Mouse (Mus musculus): ENCODE data around the gene Pcnx.

Pcnx gene

GRCm38 (mm10) chr12:81859351-81860307 lies at the start of gene Pcnx:
Gene Pcnx (plus strand): TSS chr12:81860023.
- DNase-seq = peak; percentile 94

DNA sequence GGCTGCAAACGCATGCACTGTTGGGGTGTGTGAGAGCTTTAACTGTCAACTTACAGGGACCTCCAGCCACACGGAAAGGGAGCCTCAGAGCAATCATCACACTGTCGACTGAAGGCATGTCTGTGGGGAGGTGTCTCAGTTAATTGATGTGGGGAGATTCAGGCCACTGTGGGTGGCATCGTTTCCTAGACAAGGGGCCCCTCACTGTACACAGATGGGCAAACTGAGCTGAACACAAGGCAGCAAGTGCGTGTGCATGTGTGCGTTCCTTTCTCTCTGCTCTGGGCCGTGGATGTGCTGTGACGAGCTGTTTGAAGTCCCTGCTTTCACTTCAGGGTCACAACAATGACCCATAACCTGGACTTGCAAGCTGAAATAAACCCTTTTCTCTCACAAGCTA lies 49.4 kb upstream of the Pcnx start:
- no peak for DNase-seq

GRCm38 (mm10) chr12:81814742-81815141 lies 45.1 kb upstream of the Pcnx start:
- DNase-seq = no peak

GRCm38 (mm10) chr12:81816330-81817125 lies 43.3 kb upstream of the Pcnx start:
- DNase-seq = peak; percentile 16

DNA sequence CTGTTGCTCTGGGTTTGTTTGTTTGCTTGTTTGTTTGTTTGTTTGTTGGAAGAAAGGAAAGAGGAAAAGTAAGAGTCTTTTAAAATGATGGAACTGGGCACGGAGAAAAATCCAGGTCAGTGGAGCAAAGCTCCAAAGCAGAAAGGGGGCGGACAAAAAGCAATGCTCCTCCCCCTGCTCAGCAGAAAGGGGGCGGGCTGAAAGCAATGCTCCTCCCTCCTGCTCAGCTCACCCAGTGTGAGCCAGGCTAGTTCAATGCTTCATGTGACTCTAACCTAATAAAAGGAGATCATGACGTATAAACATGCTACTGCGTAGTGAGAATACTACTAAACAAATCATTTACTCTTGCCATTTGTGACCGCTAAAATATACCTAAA lies 42.7 kb upstream of the Pcnx start:
- DNase-seq = no peak

DNA sequence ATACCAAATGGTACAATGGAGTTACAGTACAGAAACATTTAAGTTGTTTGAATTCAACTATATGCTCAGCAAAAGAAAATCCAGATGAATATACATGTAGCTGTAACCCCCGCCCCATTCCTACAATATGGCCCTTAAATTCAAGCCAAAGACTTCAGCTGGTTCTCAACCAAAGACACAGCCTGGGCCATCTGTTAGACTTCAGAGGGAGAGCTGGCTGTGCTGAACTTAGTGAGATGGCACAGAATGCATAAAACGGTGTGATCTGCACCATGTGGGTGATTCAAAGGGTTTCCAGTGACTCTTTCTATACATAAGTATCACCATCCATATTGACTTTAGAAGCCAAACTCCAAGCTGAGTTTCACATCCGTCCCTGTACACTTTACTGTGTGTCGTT lies 39.1 kb upstream of the Pcnx start:
- DNase-seq = no peak

- no peak for DNase-seq
Observed at GRCm38 (mm10) chr12:81822176-81822575, 37.6 kb upstream of the Pcnx start.

- DNase-seq = no peak
Observed at GRCm38 (mm10) chr12:81822778-81823480, 36.9 kb upstream of the Pcnx start.

- no peak for DNase-seq
Observed at GRCm38 (mm10) chr12:81828355-81828754, 31.5 kb upstream of the Pcnx start.

- DNase-seq = no peak
Observed at GRCm38 (mm10) chr12:81832039-81832738, 27.6 kb upstream of the Pcnx start.

DNA sequence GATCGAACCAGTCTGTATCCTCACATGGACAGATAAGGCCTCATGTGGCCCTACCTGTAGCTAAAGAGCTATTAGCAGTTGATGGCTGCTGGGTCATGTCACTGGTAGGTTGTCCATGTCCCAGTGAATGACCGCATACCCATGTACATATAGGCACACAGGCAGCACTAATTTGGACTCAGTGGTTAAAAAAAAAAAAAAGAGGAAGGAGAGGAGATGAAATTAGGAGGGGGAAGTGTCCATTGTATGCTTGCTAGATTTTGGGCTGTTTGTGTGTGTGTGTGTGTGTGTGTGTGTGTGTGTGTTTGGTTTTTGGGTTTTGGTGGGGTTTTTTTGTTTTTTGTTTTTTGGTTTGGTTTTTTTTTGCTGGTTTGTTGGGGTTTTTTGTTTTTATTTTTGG lies 26.7 kb upstream of the Pcnx start:
- no peak for DNase-seq

GRCm38 (mm10) chr12:81836162-81836561 lies 23.7 kb upstream of the Pcnx start:
- peak; percentile 48 for DNase-seq

DNA sequence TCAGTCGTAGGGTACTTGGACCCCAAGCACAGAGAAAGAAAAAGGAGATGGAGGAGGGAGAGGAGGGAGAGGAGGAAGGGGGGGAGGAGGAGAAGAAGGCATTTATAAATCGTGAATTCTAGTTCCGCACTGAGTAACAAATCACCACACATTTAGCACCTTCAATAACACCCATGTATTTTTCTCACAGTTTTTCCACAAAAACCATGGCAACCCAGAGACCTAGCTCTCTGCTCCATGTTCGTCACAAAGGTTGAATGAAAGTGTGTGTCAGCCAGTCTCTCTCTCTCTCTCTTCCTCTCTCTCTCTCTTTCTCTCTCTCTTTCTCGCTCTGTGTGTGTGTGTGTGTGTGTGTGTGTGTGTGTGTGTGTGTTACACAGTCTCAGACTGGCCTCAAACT lies 22.4 kb upstream of the Pcnx start:
- DNase-seq = no peak

DNA sequence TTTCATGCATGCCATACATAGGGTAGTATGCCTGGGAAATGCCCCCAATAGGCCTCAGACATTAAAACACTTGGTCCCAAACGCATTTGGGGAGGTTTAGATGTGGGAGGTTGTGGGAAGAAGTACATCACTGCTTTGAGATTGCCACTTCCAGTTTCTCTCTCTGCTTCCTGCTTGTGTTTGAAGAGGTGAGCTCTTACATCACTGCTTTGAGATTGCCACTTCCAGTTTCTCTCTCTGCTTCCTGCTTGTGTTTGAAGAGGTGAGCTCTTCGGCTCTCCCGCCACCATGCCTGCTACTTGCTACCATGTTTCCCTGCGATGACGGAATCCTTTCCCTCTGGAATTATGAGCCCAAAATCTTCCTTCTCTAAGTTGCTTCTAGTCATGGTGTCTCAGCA lies 20.2 kb upstream of the Pcnx start:
- DNase-seq = no peak

- no peak for DNase-seq
Observed at GRCm38 (mm10) chr12:81841046-81841445, 18.8 kb upstream of the Pcnx start.

DNA sequence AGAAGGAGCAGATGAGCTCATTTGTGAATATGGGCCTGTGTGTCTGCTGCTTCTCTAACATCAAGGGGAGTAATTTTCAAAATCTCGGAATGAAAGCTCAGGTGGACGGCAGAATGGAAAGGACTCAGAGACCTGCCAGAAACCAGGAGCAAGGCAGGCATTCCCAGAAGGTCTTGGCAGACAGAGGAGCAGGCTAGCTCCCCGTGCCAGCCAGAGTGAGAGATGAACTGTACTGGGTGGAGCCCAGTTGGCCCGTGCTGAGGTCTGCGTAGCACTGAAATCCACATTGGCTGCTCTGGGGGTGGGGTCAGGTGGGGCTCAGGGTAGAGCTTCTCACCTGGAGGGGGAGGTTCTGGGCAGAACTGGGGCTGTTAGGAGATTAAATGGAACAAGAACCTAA lies 16.3 kb upstream of the Pcnx start:
- DNase-seq = no peak

GRCm38 (mm10) chr12:81844572-81844971 lies 15.3 kb upstream of the Pcnx start:
- DNase-seq = no peak

DNA sequence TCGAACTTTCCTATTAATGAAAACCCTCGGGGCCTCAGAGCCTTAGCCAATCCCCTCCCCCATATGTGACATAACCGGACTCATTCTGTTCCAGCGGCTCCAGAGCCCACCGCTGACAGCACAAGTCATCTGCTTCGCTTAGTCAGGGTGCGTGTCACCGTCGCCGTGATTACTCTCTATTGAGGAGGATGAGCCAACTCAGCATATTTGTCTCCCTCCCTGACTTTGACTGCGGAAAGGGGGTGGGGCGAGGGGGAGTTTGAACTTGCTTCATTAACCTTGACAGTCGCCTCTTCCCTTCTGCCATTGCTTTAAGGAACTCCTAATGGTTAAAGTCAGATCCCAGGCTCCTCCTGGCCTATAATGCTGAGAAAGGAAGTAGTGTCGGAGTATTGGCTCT lies 14.8 kb upstream of the Pcnx start:
- no peak for DNase-seq

DNA sequence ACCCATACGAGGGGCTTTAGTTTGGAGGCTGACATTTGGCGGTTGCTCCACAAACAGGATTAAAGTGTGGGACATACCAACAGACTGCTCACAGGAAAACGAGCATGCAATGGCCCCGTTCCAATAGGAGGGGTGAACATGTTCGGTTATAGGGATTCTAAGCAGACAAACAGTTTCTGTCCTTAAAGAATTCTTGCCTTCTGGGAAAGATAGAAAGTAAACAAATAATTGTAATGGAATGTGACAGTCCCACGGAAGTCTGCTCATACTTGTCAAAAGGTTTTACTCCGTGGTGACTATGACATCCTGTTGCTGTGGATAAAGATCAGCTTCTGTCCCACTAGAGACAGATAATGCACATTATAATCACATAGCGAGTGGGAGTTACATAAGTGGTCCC lies 10.2 kb upstream of the Pcnx start:
- DNase-seq = peak; percentile 27

DNA sequence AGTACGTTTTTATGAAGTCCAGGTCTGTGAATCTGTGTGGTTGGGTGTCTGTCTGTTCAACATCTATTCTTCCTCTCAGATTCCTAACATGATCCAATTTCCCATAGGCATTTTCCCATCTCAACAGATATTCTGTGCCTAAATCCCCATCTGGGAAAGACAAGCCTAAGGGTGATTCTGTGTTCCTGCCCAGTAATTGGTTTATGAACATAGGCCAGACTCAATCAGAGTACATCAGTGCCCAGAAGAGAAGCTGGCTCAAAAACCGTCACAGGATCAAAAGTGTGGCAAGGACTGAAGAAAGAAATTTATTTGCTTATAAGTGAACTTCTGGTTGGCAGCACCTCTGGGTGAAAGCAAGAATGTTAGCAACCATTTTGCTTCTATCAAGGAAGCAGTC lies 7.3 kb upstream of the Pcnx start:
- DNase-seq = no peak

- DNase-seq = peak; percentile 48
Observed at GRCm38 (mm10) chr12:81852977-81853376, 6.8 kb upstream of the Pcnx start.

DNA sequence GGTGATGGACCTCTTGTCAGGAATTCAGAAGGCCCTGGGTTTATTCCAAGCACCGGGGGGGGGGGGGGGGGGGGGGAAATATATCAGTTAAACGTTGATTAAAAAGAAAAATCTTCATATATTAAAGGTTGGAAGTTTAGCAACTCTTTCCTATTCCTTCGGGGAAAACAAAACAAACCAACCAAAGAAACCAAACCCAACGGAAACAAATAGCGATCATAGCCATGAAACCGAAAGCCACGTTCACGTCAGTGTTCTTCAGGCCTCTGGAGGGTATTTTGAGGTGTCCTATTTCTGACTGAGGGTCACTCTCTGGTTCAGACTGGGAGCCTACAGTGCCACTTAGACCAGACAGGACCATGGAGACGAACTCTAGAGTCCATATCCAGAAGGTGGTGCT lies 6.3 kb upstream of the Pcnx start:
- DNase-seq = no peak

DNA sequence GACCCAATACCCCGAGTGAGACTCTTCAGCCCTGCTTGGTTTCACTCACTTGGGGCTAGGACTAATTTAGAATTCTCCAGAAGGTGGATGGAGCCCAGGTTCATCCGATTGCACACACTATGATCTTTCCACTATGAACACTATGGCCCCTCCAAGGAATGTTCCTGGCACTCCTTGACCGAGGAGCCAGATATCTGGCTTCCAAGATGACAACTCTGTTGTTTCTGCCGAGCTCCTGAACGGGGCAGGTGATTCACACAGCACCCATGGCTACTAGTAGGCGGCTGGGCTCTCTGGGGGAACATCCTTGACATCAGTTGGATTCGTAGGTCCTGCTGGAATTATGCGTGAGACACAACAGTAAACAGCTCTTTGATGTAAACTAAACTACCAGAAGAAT lies 4.8 kb upstream of the Pcnx start:
- DNase-seq = no peak

All from lung, postnatal 14 days (tissue).